8 mouse cellular contexts compared by ENCODE assay signal in genomic region chr7:113513963-113514649, GRCm38 (mm10). TPM values are rescaled to one million over a fixed set of nuclear protein-coding genes. Genes with fewer than 3 reads are reported as not detected.
DNase-seq lines count a peak whose midpoint lies in the region; ATAC-seq and TF ChIP-seq lines count a peak whose summit lies in the region.

No protein-coding gene starts in this region.

- H3K4me1 ChIP-seq in spleen, adult 2 months (ENCODE audit: control insufficient read depth, insufficient read depth, insufficient read length) = peaks cover 6% of the 10 kb centered on the region; the same call in 1 of the 2 replicates
- H3K4me1 ChIP-seq in forebrain, postnatal 0 days (ENCODE audit: insufficient read depth) = peaks cover 13% of the 10 kb centered on the region; the same call in 1 of the 2 replicates
- peaks cover 10% of the 10 kb centered on the region; the same call in 1 of the 2 replicates for H3K4me1 ChIP-seq in liver, embryonic 11.5 days (replicated peaks; ENCODE audit: control insufficient read depth, insufficient read depth, low read length)
- peaks cover 9% of the 10 kb centered on the region for H3K4me1 ChIP-seq in neural tube, embryonic 14.5 days (ENCODE audit: control insufficient read depth, insufficient read depth, low read length)

- H3K4me2 ChIP-seq in forebrain, postnatal 0 days (ENCODE audit: low read depth) = peak overlapping the region; percentile 64
- H3K4me2 ChIP-seq in liver, embryonic 11.5 days = peak overlapping the region; percentile 95
- peak overlapping the region; percentile 71 for H3K4me2 ChIP-seq in neural tube, embryonic 14.5 days (ENCODE audit: low read depth, low read length)

- H3K27ac ChIP-seq in spleen, adult 2 months (ENCODE audit: insufficient read depth, low read length) = peak overlapping the region; percentile 99
- H3K27ac ChIP-seq in forebrain, postnatal 0 days (ENCODE audit: low read depth, low read length) = peak overlapping the region; percentile 90
- peak overlapping the region; percentile 82 for H3K27ac ChIP-seq in liver, embryonic 11.5 days (ENCODE audit: low read depth, low read length)
- peak overlapping the region; percentile 94 for H3K27ac ChIP-seq in neural tube, embryonic 14.5 days (ENCODE audit: low read depth, low read length)

- no peaks in the 10 kb centered on the region for H3K9me3 ChIP-seq in forebrain, postnatal 0 days (ENCODE audit: low read length)
- no peaks in the 10 kb centered on the region for H3K9me3 ChIP-seq in liver, embryonic 11.5 days (ENCODE audit: control insufficient read depth, low read length)
- no peaks in the 10 kb centered on the region for H3K9me3 ChIP-seq in neural tube, embryonic 14.5 days (ENCODE audit: control insufficient read depth, low read length)

- H3K9ac ChIP-seq in forebrain, postnatal 0 days = peak overlapping the region; percentile 85
- H3K9ac ChIP-seq in liver, embryonic 11.5 days (ENCODE audit: low read depth, low read length) = peak overlapping the region; percentile 77
- H3K9ac ChIP-seq in neural tube, embryonic 14.5 days (replicated peaks; ENCODE audit: low read depth, low read length) = peak overlapping the region; percentile 97

- ATAC-seq in cerebellum, adult (ENCODE audit: insufficient number of reproducible peaks, low FRiP score, low TSS enrichment) = peak; percentile 64
- peak; percentile 54 for ATAC-seq in forebrain, postnatal 0 days
- peak; percentile 75 for ATAC-seq in liver, embryonic 11.5 days (replicated peaks; ENCODE audit: low FRiP score)
- ATAC-seq in neural tube, embryonic 14.5 days (ENCODE audit: low read depth) = peak; percentile 74

- H3K27me3 ChIP-seq in spleen, adult 2 months (ENCODE audit: control insufficient read depth, insufficient read depth, low read length) = no peaks in the 10 kb centered on the region
- no peaks in the 10 kb centered on the region for H3K27me3 ChIP-seq in forebrain, postnatal 0 days (ENCODE audit: insufficient read depth, low read length)
- H3K27me3 ChIP-seq in liver, embryonic 11.5 days (replicated peaks; ENCODE audit: control insufficient read depth, insufficient read depth, low read length) = 0 out of 2 replicates have a peak, but pooled peaks cover 2% of the 10 kb centered on the region
- H3K27me3 ChIP-seq in neural tube, embryonic 14.5 days (ENCODE audit: control insufficient read depth, insufficient read depth, low read length) = peaks cover 3% of the 10 kb centered on the region; the same call in 1 of the 2 replicates

- no peak for TF ChIP-seq CTCF in spleen, adult 2 months (IDR thresholded peaks at IDR 0.05; ENCODE audit: extremely low read depth, insufficient read depth, insufficient read length, insufficient replicate concordance)
- TF ChIP-seq CTCF in forebrain, postnatal 0 days (IDR thresholded peaks at IDR 0.05; ENCODE audit: low read depth) = no peak

- TF ChIP-seq POLR2A in spleen, adult 2 months (IDR thresholded peaks at IDR 0.05; ENCODE audit: low read depth, low read length) = no peak

- WGBS in spleen, adult 2 months = 1% methylated on average over 43 of the region's 45 CpGs
- 4% methylated on average over 45 of the region's 45 CpGs for WGBS in forebrain, postnatal 0 days
- WGBS in liver, embryonic 11.5 days = under 1% methylated on average over 41 of the region's 45 CpGs
- WGBS in neural tube, embryonic 14.5 days = 1% methylated on average over 40 of the region's 45 CpGs

- peak overlapping the region; percentile 98 for H3K4me3 ChIP-seq in spleen, adult 2 months (ENCODE audit: extremely low read depth, insufficient read depth, insufficient read length)
- H3K4me3 ChIP-seq in forebrain, postnatal 0 days (ENCODE audit: low read depth, low read length) = peak overlapping the region; percentile 86
- peak overlapping the region; percentile 71 for H3K4me3 ChIP-seq in liver, embryonic 11.5 days (ENCODE audit: low read depth, low read length)
- H3K4me3 ChIP-seq in neural tube, embryonic 14.5 days (ENCODE audit: low read depth, low read length) = peak overlapping the region; percentile 99

- H3K36me3 ChIP-seq in spleen, adult 2 months (ENCODE audit: control insufficient read depth, insufficient read depth, low read length) = no peaks in the 10 kb centered on the region
- no peaks in the 10 kb centered on the region for H3K36me3 ChIP-seq in forebrain, postnatal 0 days (ENCODE audit: insufficient read depth)
- H3K36me3 ChIP-seq in liver, embryonic 11.5 days (ENCODE audit: control insufficient read depth, insufficient read depth, low read length) = no peaks in the 10 kb centered on the region
- H3K36me3 ChIP-seq in neural tube, embryonic 14.5 days (ENCODE audit: control insufficient read depth, insufficient read depth, low read length) = no peaks in the 10 kb centered on the region

- no peak for DNase-seq in cerebellum, adult 18-20 months
- peak in 1 of 2 experiments; percentile 15 for DNase-seq in spleen, adult 2 months (ENCODE audit: low read depth in 1 of 2, low spot score in 2 of 2)
- no peak for DNase-seq in spleen, postnatal 4 days (ENCODE audit: low spot score in 2 of 2)
- peak; percentile 23 for DNase-seq in forebrain, postnatal 0 days
- DNase-seq in liver, embryonic 11.5 days (ENCODE audit: low spot score) = no peak
- no peak for DNase-seq in cerebellum, postnatal 36 days

RNA-seq across cellular contexts. Expression of gene Far1, which starts 0.5 kb away (rescaled TPM):
- 7.7 and 8.3 TPM in 2 replicates for polyA plus RNA-seq in spleen, adult 2 months (2012; rRNA removed)
- 92.3 and 94.0 TPM in 2 replicates for total RNA-seq in forebrain, postnatal 0 days (2014; rRNA removed)
- 35.0 and 45.4 TPM in 2 replicates for polyA plus RNA-seq in forebrain, postnatal 0 days (2015; fragmentation: Nextera tagmentation; extraction: Ambion mirVana)
- 45.2 and 51.0 TPM in 2 replicates for polyA plus RNA-seq in liver, embryonic 11.5 days (2014; fragmentation: Nextera tagmentation; extraction: Ambion mirVana)
- polyA plus RNA-seq in neural tube, embryonic 14.5 days (2014; fragmentation: Nextera tagmentation; extraction: Ambion mirVana) = 67.8 and 79.1 TPM in 2 replicates
